Mouse (Mus musculus) liver, adult 2 months (tissue): ENCODE measurements around the gene Hapln2. TPM values are rescaled to one million over a fixed set of nuclear protein-coding genes. Genes with fewer than 3 reads are reported as not detected.

Experiments used
- DNase-seq: peaks from one replicate; pipeline ENCODE4 v3.0.0-alpha.2; 2011; ENCODE audit warnings: low read depth, low spot score; ENCODE audit errors: extremely low read depth
- H3K27ac ChIP-seq: fragments of 200-500 bp; replicated peaks from 2 replicates; pipeline ENCODE4 v1.5.1; 2012; ENCODE audit warnings: low read depth, mild to moderate bottlenecking, control low read depth, inconsistent platforms, low read length; ENCODE audit not compliant: insufficient read depth
- H3K27me3 ChIP-seq: fragments of 200-500 bp; 2 replicates; pipeline ENCODE4 v1.6.1; 2012; ENCODE audit warnings: mild to moderate bottlenecking, moderate library complexity, low read length, inconsistent platforms; ENCODE audit not compliant: control insufficient read depth, insufficient read depth
- H3K36me3 ChIP-seq: fragments of 200-500 bp; 2 replicates; pipeline ENCODE4 v1.6.1; 2012; ENCODE audit warnings: low read length, inconsistent platforms; ENCODE audit not compliant: control insufficient read depth, insufficient read depth
- H3K4me1 ChIP-seq: fragments of 200-500 bp; 2 replicates; pipeline ENCODE4 v1.6.1; 2011; ENCODE audit warnings: low read length; ENCODE audit not compliant: control insufficient read depth, insufficient read depth
- H3K4me3 ChIP-seq: fragments of 200-500 bp; 2 replicates; pipeline ENCODE4 v1.5.1; 2011; ENCODE audit warnings: low read depth, mild to moderate bottlenecking, control low read depth, low read length, moderate library complexity; ENCODE audit not compliant: insufficient read depth
- H3K79me2 ChIP-seq: fragments of 200-500 bp; 2 replicates; pipeline ENCODE4 v1.6.1; 2012; ENCODE audit warnings: inconsistent platforms, mild to moderate bottlenecking, low read length, moderate library complexity; ENCODE audit not compliant: control insufficient read depth, insufficient read depth
- H3K9ac ChIP-seq: fragments of 200-500 bp; 2 replicates; pipeline ENCODE4 v1.6.1; 2012; ENCODE audit warnings: low read depth, mild to moderate bottlenecking, control low read depth, inconsistent platforms, low read length
- CTCF ChIP-seq: fragments of 200-500 bp; IDR thresholded peaks from 2 replicates; pipeline ENCODE4 v1.5.1; 2011; ENCODE audit warnings: low read depth, low read length, control low read depth
- POLR2A ChIP-seq: fragments of 200-500 bp; IDR thresholded peaks from 2 replicates; pipeline ENCODE4 v1.6.1; 2011; ENCODE audit warnings: low read length, control low read depth; ENCODE audit not compliant: insufficient read depth; ENCODE audit errors: extremely low read depth
- WGBS: fragments of 180-500 bp; shearing (Covaris S2); methylation state at CpG from one replicate; pipeline ENCODE4 v1.1.7; 2018; 5-methylcytosine and 5-hydroxymethylcytosine counted together
- polyA plus RNA-seq: library from polyadenylated mRNA; depleted of rRNA; stranded (reverse); fragments of >200 nt; gene quantifications from 2 replicates; pipeline ENCODE4 v1.2.3, GENCODE M21; 2012
- total RNA-seq: library from RNA; depleted of rRNA; stranded (reverse); fragments of >200 nt; gene quantifications from 2 replicates; pipeline ENCODE4 v1.2.3, GENCODE M21; 2014

The Hapln2 gene
- total and polyA plus RNA-seq, 2 experiments, result not detected

GRCm38 (mm10) chr3:88057902-88058696 lies 30.7 kb upstream of the Hapln2 start, which contains the start of gene Naxe:
Naxe (minus strand) TSS chr3:88058495.
- peak within 1 kb of the TSS; percentile 84 for H3K4me3 ChIP-seq
- H3K4me1 ChIP-seq, result peaks cover 3% of the 10 kb centered on the region
- peak; percentile 79 for DNase-seq
- 0 out of 2 replicates have a peak, but pooled peaks cover 2% of the 10 kb centered on the region for H3K36me3 ChIP-seq
- peak within 1 kb of the TSS; percentile 92 for H3K9ac ChIP-seq
- no peaks in the 10 kb centered on the region for H3K27me3 ChIP-seq
- TF ChIP-seq POLR2A (peak; percentile 63; the same call in 1 of the 2 replicates), CTCF (no peak)
- under 1% methylated on average over 60 of the region's 60 CpGs for WGBS
- peak within 1 kb of the TSS; percentile 74 for H3K27ac ChIP-seq
- H3K79me2 ChIP-seq, result no peaks in the 10 kb centered on the region

- Histone ChIP-seq H3K36me3 (0 out of 2 replicates have a peak, but pooled peaks cover 2% of the 10 kb centered on the region), H3K27ac (no peak overlapping the region), H3K4me1 (peaks cover 3% of the 10 kb centered on the region), H3K4me3 (no peak overlapping the region), H3K79me2 (no peaks in the 10 kb centered on the region), H3K27me3 (no peaks in the 10 kb centered on the region), H3K9ac (no peak overlapping the region)
- DNase-seq, result no peak
- 92% methylated on average over 6 of the region's 6 CpGs for WGBS
- TF ChIP-seq CTCF, result no peak
- TF ChIP-seq POLR2A, result no peak
Observed at GRCm38 (mm10) chr3:88057030-88057429, 29.6 kb upstream of the Hapln2 start.

- WGBS, result 48% methylated on average over 3 of the region's 3 CpGs
- no peak overlapping the region for H3K4me3 ChIP-seq
- no peak overlapping the region for H3K27ac ChIP-seq
- no peak overlapping the region for H3K9ac ChIP-seq
- DNase-seq, result no peak
- H3K4me1 ChIP-seq, result no peaks in the 10 kb centered on the region
- H3K27me3 ChIP-seq, result no peaks in the 10 kb centered on the region
- H3K36me3 ChIP-seq, result no peaks in the 10 kb centered on the region
- H3K79me2 ChIP-seq, result no peaks in the 10 kb centered on the region
- no peak for TF ChIP-seq POLR2A
- TF ChIP-seq CTCF, result no peak
Observed at GRCm38 (mm10) chr3:88049532-88049931, 22.1 kb upstream of the Hapln2 start.

- peak; percentile 94 for DNase-seq
- Histone ChIP-seq H3K27me3 (no peaks in the 10 kb centered on the region), H3K36me3 (no peaks in the 10 kb centered on the region), H3K4me1 (0 out of 2 replicates have a peak, but pooled peaks cover 3% of the 10 kb centered on the region), H3K79me2 (no peaks in the 10 kb centered on the region), H3K4me3 (peak within 1 kb of the TSS; percentile 84), H3K27ac (peak within 1 kb of the TSS; percentile 6; the same call in 1 of the 2 replicates), H3K9ac (peak within 1 kb of the TSS; percentile 48)
- no peak for TF ChIP-seq CTCF
- TF ChIP-seq POLR2A, result 0 out of 2 replicates have a peak, but pooled peaks have one; percentile 15
- WGBS, result 9% methylated on average over 36 of the region's 36 CpGs
Observed at GRCm38 (mm10) chr3:88042661-88043421, 15.5 kb upstream of the Hapln2 start, which contains the start of gene Gpatch4. Gpatch4 (plus strand) TSS chr3:88043108.

GRCm38 (mm10) chr3:88035561-88036293 lies 8.3 kb upstream of the Hapln2 start:
- H3K79me2 ChIP-seq, result no peaks in the 10 kb centered on the region

More at GRCm38 (mm10) chr3:88035561-88036293, 8.3 kb upstream of the Hapln2 start:
- Histone ChIP-seq H3K4me3 (no peak overlapping the region), H3K4me1 (no peaks in the 10 kb centered on the region), H3K27me3 (peaks cover 3% of the 10 kb centered on the region; the same call in 1 of the 2 replicates), H3K9ac (no peak overlapping the region), H3K27ac (no peak overlapping the region), H3K36me3 (no peaks in the 10 kb centered on the region)
- no peak for TF ChIP-seq CTCF
- no peak for TF ChIP-seq POLR2A
- WGBS, result 60% methylated on average over 1 of the region's 1 CpGs
- DNase-seq, result no peak
